Mouse (Mus musculus) ES-E14 (cell line): ENCODE results near the gene Itga10. TPM values are rescaled to one million over a fixed set of nuclear protein-coding genes. Genes with fewer than 3 reads are reported as not detected.

Experiments used
- DNase-seq: peaks from one replicate; pipeline ENCODE4 v3.0.0-alpha.2; 2013; ENCODE audit warnings: low read depth, low spot score
- H3K27ac ChIP-seq: 2 replicates; pipeline ENCODE4 v1.5.1; 2012; ENCODE audit warnings: low read depth, mild to moderate bottlenecking, low read length, moderate library complexity, mixed read lengths; ENCODE audit not compliant: poor library complexity, insufficient read depth, severe bottlenecking
- H3K36me3 ChIP-seq: 2 replicates; pipeline ENCODE4 v1.6.1; 2012; ENCODE audit warnings: mild to moderate bottlenecking, low read length, moderate library complexity, mixed read lengths; ENCODE audit not compliant: control insufficient read depth, poor library complexity, insufficient read depth, severe bottlenecking
- H3K4me1 ChIP-seq, 2 experiments: fragments of 150-350 bp in 1 of 2; sonication (generic) in 1 of 2; 2 replicates each; pipeline ENCODE4 v1.6.1; 2012; ENCODE audit warnings: low read length in 2 of 2, mild to moderate bottlenecking in 1 of 2, mixed read lengths in 1 of 2; ENCODE audit not compliant: control insufficient read depth in 2 of 2, insufficient read depth in 2 of 2, poor library complexity in 1 of 2
- H3K4me3 ChIP-seq, 2 experiments: fragments of 150-350 bp in 1 of 2; sonication (generic) in 1 of 2; 2 replicates each; pipeline ENCODE4 v1.5.1; 2012; ENCODE audit warnings: low read length in 2 of 2, low read depth in 1 of 2, mild to moderate bottlenecking in 1 of 2, mixed read lengths in 1 of 2; ENCODE audit not compliant: insufficient read depth in 1 of 2, poor library complexity in 1 of 2, severe bottlenecking in 1 of 2
- H3K9ac ChIP-seq: 2 replicates; pipeline ENCODE4 v1.6.1; 2012; ENCODE audit warnings: low read depth, mild to moderate bottlenecking, low read length, mixed read lengths; ENCODE audit not compliant: poor library complexity, insufficient read depth, severe bottlenecking
- H3K9me3 ChIP-seq: fragments of 150-350 bp; sonication (generic); 2 replicates; pipeline ENCODE4 v1.6.1; 2012; ENCODE audit warnings: low read depth, mild to moderate bottlenecking, low read length; ENCODE audit not compliant: control insufficient read depth, insufficient read depth
- CHD2 ChIP-seq: IDR thresholded peaks from 2 replicates; pipeline ENCODE4 v1.6.1; 2014; ENCODE audit warnings: mild to moderate bottlenecking, low read depth, low read length, inconsistent platforms
- HCFC1 ChIP-seq: IDR thresholded peaks from 2 replicates; pipeline ENCODE4 v1.6.1; 2012; ENCODE audit warnings: low read length, inconsistent platforms, borderline replicate concordance; ENCODE audit not compliant: insufficient read depth
- MAFK ChIP-seq: IDR thresholded peaks from 2 replicates; pipeline ENCODE4 v1.6.1; 2014; ENCODE audit warnings: mild to moderate bottlenecking, low read depth, low read length, inconsistent platforms; ENCODE audit not compliant: insufficient read depth
- ZC3H11A ChIP-seq: IDR thresholded peaks from 2 replicates; pipeline ENCODE4 v1.6.1; 2012; ENCODE audit warnings: low read depth, mild to moderate bottlenecking, inconsistent platforms, low read length, borderline replicate concordance
- ZNF384 ChIP-seq: IDR thresholded peaks from 2 replicates; pipeline ENCODE4 v1.6.1; 2012; ENCODE audit warnings: low read depth, low read length, inconsistent platforms
- in situ Hi-C, 2 experiments: fragments of 600-800 bp; cut with MboI; formaldehyde crosslinking; loops; one replicate each; pipeline ENCODE4 v1.15.1; 2025; ENCODE audit warnings: low sequenced_read_pairs in 2 of 2, inconsistent platforms in 1 of 2; ENCODE audit not compliant: unreplicated experiment in 2 of 2
- total RNA-seq: library from RNA; depleted of rRNA; stranded (reverse); fragments of 300-350 nt; gene quantifications from 2 replicates; pipeline ENCODE4 v1.2.3, GENCODE M21; 2012

Itga10 gene
- total RNA-seq, 1 experiment, result 1.7 TPM

DNA sequence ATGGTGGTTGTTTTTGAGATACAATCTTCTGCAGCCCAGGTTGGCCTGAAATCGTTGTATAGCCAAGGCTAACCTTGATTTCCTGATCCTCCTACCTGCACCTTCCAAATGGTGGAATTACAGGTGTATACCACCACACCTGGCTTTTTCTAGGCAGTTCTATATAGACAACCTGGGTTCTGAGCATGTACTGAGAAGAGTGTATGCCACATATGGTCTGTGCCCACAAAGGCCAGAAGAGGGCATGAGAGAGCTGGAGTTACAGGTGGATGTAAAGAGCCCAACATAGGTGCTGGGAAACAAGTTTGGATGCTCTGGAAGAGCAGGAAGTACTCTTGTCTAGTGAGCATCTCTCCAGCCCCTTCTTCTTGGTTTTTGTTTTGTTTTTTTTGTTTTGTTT lies 21.9 kb downstream of the Itga10 start:
- no peaks in the 10 kb centered on the region for H3K9me3 ChIP-seq
- H3K4me3 ChIP-seq, result no peak overlapping the region
- no peak overlapping the region for H3K27ac ChIP-seq
- H3K4me1 ChIP-seq, result peaks cover 5 to 8% of the 10 kb centered on the region in 2 experiments; a peak in 3 of 4 replicates
- in situ Hi-C loops, result loop anchor here in 1 of 2 experiments (5.0 kb wide), 1 partner anchor 40 kb away; the partner anchor contains the start of gene Nudt17
- no peaks in the 10 kb centered on the region for H3K36me3 ChIP-seq
- H3K9ac ChIP-seq, result no peak overlapping the region
- DNase-seq, result peak; percentile 69
- no peak for TF ChIP-seq MAFK
- peak; percentile 63; the same call in 1 of the 2 replicates for TF ChIP-seq ZC3H11A
- no peak for TF ChIP-seq ZNF384
- no peak for TF ChIP-seq HCFC1
- no peak for TF ChIP-seq CHD2

DNA sequence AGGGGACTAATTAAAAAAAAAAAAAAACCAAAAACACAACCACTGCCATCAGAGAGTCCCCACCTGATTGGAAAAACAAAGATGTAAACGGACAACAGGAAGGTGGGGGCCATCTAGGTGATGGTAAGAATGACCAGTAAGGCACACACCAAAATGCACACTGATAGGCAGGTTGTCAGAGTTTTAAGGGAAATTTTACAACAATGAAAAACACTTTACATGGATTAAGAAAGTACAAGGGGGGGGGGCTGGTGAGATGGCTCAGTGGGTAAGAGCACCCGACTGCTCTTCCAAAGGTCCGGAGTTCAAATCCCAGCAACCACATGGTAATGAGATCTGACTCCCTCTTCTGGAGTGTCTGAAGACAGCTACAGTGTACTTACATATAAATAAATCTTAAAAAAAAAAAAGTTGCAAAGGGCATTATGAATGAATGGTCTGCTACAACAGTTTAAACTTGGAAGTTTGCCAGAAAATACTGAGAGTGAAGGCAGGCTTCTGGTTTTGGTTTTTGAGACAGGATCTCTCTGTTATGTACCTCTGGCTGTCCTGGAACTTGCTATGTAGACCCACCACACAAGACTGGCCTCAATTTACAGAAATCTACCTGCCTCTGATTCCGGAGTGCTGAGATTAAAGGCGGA lies 23.2 kb downstream of the Itga10 start:
- no peak overlapping the region for H3K4me3 ChIP-seq
- in situ Hi-C loops, result loop anchor here in 1 of 2 experiments (5.0 kb wide), 1 partner anchor 39 kb away; the partner anchor contains the start of gene Nudt17
- TF ChIP-seq ZC3H11A (no peak), MAFK (no peak), HCFC1 (no peak), CHD2 (no peak), ZNF384 (no peak)
- peaks cover 8 to 9% of the 10 kb centered on the region in 2 experiments for H3K4me1 ChIP-seq
- no peak for DNase-seq
- no peak overlapping the region for H3K27ac ChIP-seq
- no peaks in the 10 kb centered on the region for H3K36me3 ChIP-seq
- H3K9me3 ChIP-seq, result no peaks in the 10 kb centered on the region
- H3K9ac ChIP-seq, result no peak overlapping the region

DNA sequence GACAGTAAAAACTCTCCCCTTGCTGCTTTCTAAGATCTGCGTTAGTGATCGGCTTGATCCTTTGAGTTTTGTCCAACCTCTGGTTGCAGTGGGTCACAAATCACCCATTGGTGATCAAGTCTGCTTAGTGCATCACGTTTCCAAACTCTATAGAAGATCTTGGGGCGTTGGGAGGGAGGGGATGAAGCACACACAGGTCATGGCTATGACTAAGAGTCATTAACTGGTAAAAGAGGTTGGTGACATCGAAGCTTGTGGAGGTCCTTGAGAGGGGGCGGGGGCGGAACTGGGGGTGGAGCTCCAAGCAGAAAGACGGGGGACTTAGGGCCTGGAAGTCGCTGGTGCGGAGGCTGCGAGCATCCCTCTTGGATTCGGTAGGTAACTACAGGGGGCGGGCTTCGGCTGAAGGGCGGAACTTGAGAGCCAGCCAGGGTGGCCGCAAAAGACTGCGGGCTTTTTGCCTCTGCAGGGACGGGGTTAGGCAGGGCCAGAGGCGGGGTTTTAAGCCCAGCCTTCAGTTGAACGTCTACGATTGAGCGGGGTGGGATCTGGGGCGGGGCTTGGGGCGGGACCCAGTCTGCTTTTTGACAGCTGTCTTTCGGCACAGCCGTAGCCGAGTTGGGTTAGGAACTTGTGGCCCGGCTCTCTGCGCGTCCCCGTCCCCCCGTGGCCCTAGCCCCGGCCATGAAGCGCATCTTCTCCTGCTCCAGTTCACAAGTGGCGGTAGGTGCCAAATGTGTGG lies 24.5 kb downstream of the Itga10 start, which contains the start of gene Ankrd35:
Ankrd35 (plus strand) TSS at position 405 of the 742 bp plus-strand sequence.
- in situ Hi-C loops, result loop anchor here in 1 of 2 experiments (5.0 kb wide), 1 partner anchor 37 kb away; the partner anchor contains the start of gene Nudt17
- Histone ChIP-seq H3K36me3 (no peaks in the 10 kb centered on the region), H3K4me1 (peaks cover 15 to 16% of the 10 kb centered on the region in 2 experiments), H3K9me3 (no peaks in the 10 kb centered on the region), H3K4me3 (peak within 1 kb of the TSS; percentile 49 to 51), H3K27ac (no peak within 1 kb of the TSS), H3K9ac (no peak within 1 kb of the TSS)
- peak; percentile 92 for DNase-seq
- TF ChIP-seq HCFC1 (no peak), ZNF384 (no peak), MAFK (no peak), CHD2 (no peak), ZC3H11A (no peak)

DNA sequence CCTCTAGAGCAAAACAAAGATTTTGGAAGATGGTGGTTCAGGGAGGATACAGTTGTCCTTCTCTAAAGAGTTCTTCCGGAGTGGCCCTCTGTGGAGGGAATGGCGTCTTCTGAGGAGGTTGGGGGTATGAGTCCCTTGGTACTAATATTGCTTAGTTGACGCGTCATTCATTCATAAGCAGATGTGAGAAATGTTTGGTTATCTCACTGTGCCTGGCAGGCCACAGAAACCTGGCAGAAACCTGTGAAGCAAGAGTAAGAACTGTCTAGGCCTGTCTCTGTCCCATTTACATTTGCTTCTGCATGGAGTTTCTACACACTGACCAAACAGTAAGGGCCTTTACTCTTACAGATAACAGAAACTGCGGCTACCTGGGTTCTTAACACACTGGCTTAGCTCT lies 26.1 kb downstream of the Itga10 start:
- no peaks in the 10 kb centered on the region for H3K9me3 ChIP-seq
- in situ Hi-C loops, result no loop called here
- no peak for DNase-seq
- peaks cover 15 to 26% of the 10 kb centered on the region in 2 experiments for H3K4me1 ChIP-seq
- no peak for TF ChIP-seq ZC3H11A
- H3K27ac ChIP-seq, result no peak overlapping the region
- H3K36me3 ChIP-seq, result no peaks in the 10 kb centered on the region
- H3K9ac ChIP-seq, result no peak overlapping the region
- no peak overlapping the region for H3K4me3 ChIP-seq
